12 mouse cellular contexts compared by ENCODE assay signal in the genomic region with DNA sequence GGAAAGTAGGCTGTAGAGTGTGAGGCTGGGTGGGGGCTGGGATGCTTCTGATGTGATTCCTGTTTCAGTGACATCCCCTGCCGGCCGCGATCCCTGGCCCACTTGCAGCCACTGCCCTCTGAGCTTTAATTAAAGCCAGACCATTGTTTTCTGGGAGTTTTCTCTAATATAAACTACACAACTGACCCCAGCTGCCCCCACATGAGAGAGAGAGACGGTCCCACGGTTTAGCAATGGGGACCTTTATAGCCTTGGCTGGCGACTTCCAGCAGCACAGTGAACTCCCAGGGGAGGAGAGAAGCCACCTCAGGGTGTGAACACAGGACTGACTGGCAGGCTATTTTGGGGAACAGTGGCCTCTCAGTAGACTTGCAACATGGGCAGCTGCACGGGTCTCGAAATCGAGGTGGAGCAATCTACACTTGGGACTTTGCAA.
DNase-seq lines count a peak whose midpoint lies in the region; ATAC-seq and TF ChIP-seq lines count a peak whose summit lies in the region.
"Had no signal": no experiment of that assay in that cellular context is flagged by ENCODE, and none has a peak within 500 bp of the region (broad histone marks: within the 10 kb centered on the region; RNA-seq: fewer than 3 reads in every experiment).

No protein-coding gene starts in this region.

- no peaks in the 10 kb centered on the region for H3K36me3 ChIP-seq in lung, postnatal 0 days (ENCODE audit: insufficient read depth, low read length)
- no peaks in the 10 kb centered on the region for H3K36me3 ChIP-seq in heart, embryonic 12.5 days
- H3K36me3 ChIP-seq in myocyte (ENCODE audit: control insufficient read depth, insufficient read depth) = no peaks in the 10 kb centered on the region
- H3K36me3 ChIP-seq: embryonic facial prominence, embryonic 12.5 days; limb, embryonic 15.5 days had no signal

- H3ac ChIP-seq in myocyte (ENCODE audit: control insufficient read depth, insufficient read length) = no peak overlapping the region

- no peaks in the 10 kb centered on the region for H3K9me3 ChIP-seq in lung, postnatal 0 days (ENCODE audit: low read length)
- H3K9me3 ChIP-seq in heart, embryonic 12.5 days (replicated peaks) = no peaks in the 10 kb centered on the region
- H3K9me3 ChIP-seq: embryonic facial prominence, embryonic 12.5 days; limb, embryonic 15.5 days had no signal

- no peak for ATAC-seq in lung, postnatal 0 days
- no peak for ATAC-seq in heart, embryonic 12.5 days (ENCODE audit: insufficient number of reproducible peaks, low FRiP score)
- ATAC-seq: intestine, embryonic 16.5 days had no signal

- H3K79me2 ChIP-seq in myocyte (ENCODE audit: control insufficient read depth, insufficient read depth) = no peaks in the 10 kb centered on the region

- TF ChIP-seq POLR2A in myocyte (IDR thresholded peaks at IDR 0.05; ENCODE audit: insufficient read length, low read depth) = no peak

- no peak overlapping the region for H3K4me3 ChIP-seq in lung, postnatal 0 days (ENCODE audit: low read depth, low read length)
- no peak overlapping the region for H3K4me3 ChIP-seq in heart, embryonic 12.5 days
- H3K4me3 ChIP-seq in myocyte = no peak overlapping the region
- H3K4me3 ChIP-seq: embryonic facial prominence, embryonic 12.5 days; limb, embryonic 15.5 days had no signal

- no peak overlapping the region for H3K9ac ChIP-seq in lung, postnatal 0 days (replicated peaks; ENCODE audit: low read depth)
- no peak overlapping the region for H3K9ac ChIP-seq in heart, embryonic 12.5 days
- H3K9ac ChIP-seq: embryonic facial prominence, embryonic 12.5 days; limb, embryonic 15.5 days had no signal

- TF ChIP-seq CTCF in lung, postnatal 0 days (IDR thresholded peaks at IDR 0.05) = 0 out of 2 replicates have a peak, but pooled peaks have one; percentile 1

- H3K27me3 ChIP-seq in lung, postnatal 0 days (replicated peaks; ENCODE audit: insufficient read depth, low read length) = no peaks in the 10 kb centered on the region
- no peaks in the 10 kb centered on the region for H3K27me3 ChIP-seq in heart, embryonic 12.5 days (replicated peaks)
- H3K27me3 ChIP-seq in myocyte (ENCODE audit: control insufficient read depth, insufficient read depth, insufficient read length) = no peaks in the 10 kb centered on the region
- H3K27me3 ChIP-seq: embryonic facial prominence, embryonic 12.5 days; limb, embryonic 15.5 days had no signal

- H3K4me2 ChIP-seq in lung, postnatal 0 days (replicated peaks; ENCODE audit: low read depth, low read length) = no peak overlapping the region
- H3K4me2 ChIP-seq in heart, embryonic 12.5 days = peak overlapping the region; percentile 26; the same call in 1 of the 2 replicates
- peak overlapping the region; percentile 1 for H3K4me2 ChIP-seq in myocyte (ENCODE audit: low read depth)
- H3K4me2 ChIP-seq: embryonic facial prominence, embryonic 12.5 days; limb, embryonic 15.5 days had no signal

- 46% methylated on average over 9 of the region's 9 CpGs for WGBS in lung, postnatal 0 days
- 31% methylated on average over 9 of the region's 9 CpGs for WGBS in heart, embryonic 12.5 days

- DNase-seq in adrenal gland, postnatal 10 days = peak; percentile 68
- DNase-seq in adrenal gland, postnatal 4 days (ENCODE audit: low spot score in 2 of 2) = no peak
- peak; percentile 17 for DNase-seq in lung, postnatal 0 days (ENCODE audit: low spot score)
- no peak for DNase-seq in lung, postnatal 36 days
- no peak for DNase-seq in thymus, adult 18-20 months
- no peak for DNase-seq in layer of hippocampus, adult 9-10 months (ENCODE audit: low spot score)
- DNase-seq: cerebellum, adult 11 months had no signal

- no peak for TF ChIP-seq EP300 in lung, postnatal 0 days (IDR thresholded peaks at IDR 0.05)

- no peaks in the 10 kb centered on the region for H3K4me1 ChIP-seq in lung, postnatal 0 days (ENCODE audit: insufficient read depth, low read depth, low read length)
- H3K4me1 ChIP-seq in heart, embryonic 12.5 days (replicated peaks) = peaks cover 21% of the 10 kb centered on the region

- H3K27ac ChIP-seq in lung, postnatal 0 days (ENCODE audit: low read length) = no peak overlapping the region
- H3K27ac ChIP-seq in heart, embryonic 12.5 days (ENCODE audit: poor library complexity, severe bottlenecking) = peak overlapping the region; percentile 19; the same call in 1 of the 2 replicates
- H3K27ac ChIP-seq: embryonic facial prominence, embryonic 12.5 days; limb, embryonic 15.5 days had no signal

TF ChIP-seq in myocyte, 11 proteins besides CTCF, POLR2A, EP300 and RAD21:
- TF ChIP-seq MYOD1 (IDR thresholded peaks at IDR 0.05; ENCODE audit: control insufficient read depth in 1 of 3, insufficient read length in 2 of 3, low read depth in 2 of 3) = peak in 1 of 3 experiments; percentile 41
- no peak for TF ChIP-seq TCF3 (IDR thresholded peaks at IDR 0.05; ENCODE audit: insufficient read length, low read depth)
- TF ChIP-seq MAX (IDR thresholded peaks at IDR 0.05; ENCODE audit: low read depth) = no peak
- TF ChIP-seq MYOG (IDR thresholded peaks at IDR 0.05; ENCODE audit: control insufficient read depth in 1 of 3, insufficient read depth in 1 of 3, insufficient read length in 2 of 3, low read depth in 2 of 3) = peak in 2 of 3 experiments; percentile 12 to 66

Comparison
In these comparisons a context has a peak if more than half of its experiments do, and no peak if none do; other contexts are left out.
1. DNase-seq: peak in adrenal gland, postnatal 10 days (single experiment) and lung, postnatal 0 days (single experiment); none in adrenal gland, postnatal 4 days (0 of 2), lung, postnatal 36 days (single experiment), thymus, adult 18-20 months (0 of 2) and layer of hippocampus, adult 9-10 months (single experiment).